Mouse (Mus musculus) heart, postnatal 0 days (tissue): ENCODE results near the gene Prep.

Source experiments
- CTCF ChIP-seq: IDR thresholded peaks from 2 replicates; pipeline ENCODE4 v1.5.1; 2016; ENCODE audit warnings: antibody characterized with exemption, control low read depth, low read depth
- EP300 ChIP-seq: IDR thresholded peaks from 2 replicates; pipeline ENCODE4 v1.6.1; 2016; ENCODE audit warnings: antibody characterized with exemption, low read depth

DNA sequence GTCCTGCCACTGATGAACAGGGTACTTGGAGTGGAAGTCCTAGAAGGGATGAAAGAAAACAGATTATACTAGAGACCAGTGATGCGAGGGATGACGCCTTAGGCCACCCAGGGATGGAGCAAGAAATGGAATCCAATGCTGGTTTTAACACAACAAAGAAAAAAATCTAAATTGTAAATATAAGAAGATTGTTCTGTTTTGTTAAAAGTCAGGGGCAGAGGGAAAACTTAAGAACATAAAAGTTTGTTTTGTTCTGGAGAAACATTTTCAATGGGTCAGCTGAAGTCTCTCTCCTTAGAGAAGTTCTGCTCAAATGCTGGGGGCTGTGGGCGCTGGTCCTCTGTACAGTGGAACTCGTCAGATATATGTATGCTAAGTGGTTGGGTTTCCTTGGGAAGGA is 5.3 kb downstream of the Prep start:
- TF ChIP-seq EP300 (no peak), CTCF (no peak)
